24 mouse cellular contexts compared by ENCODE assay signal in genomic region chr2:79550432-79550831, GRCm38 (mm10).
DNase-seq lines count a peak whose midpoint lies in the region; ATAC-seq and TF ChIP-seq lines count a peak whose summit lies in the region.
"Had no signal": no experiment of that assay in that cellular context is flagged by ENCODE, and none has a peak within 500 bp of the region (broad histone marks: within the 10 kb centered on the region; RNA-seq: fewer than 3 reads in every experiment).

No protein-coding gene starts in this region.

- 79% methylated on average over 3 of the region's 3 CpGs for WGBS in limb, embryonic 12.5 days
- 70% methylated on average over 3 of the region's 3 CpGs for WGBS in stomach, postnatal 0 days
- WGBS in neural tube, embryonic 15.5 days: 88% methylated on average over 3 of the region's 3 CpGs

- peaks cover 9% of the 10 kb centered on the region for H3K4me1 ChIP-seq in limb, embryonic 12.5 days (replicated peaks)
- H3K4me1 ChIP-seq in stomach, postnatal 0 days (replicated peaks; ENCODE audit: control insufficient read depth, insufficient read depth): no peaks in the 10 kb centered on the region
- no peaks in the 10 kb centered on the region for H3K4me1 ChIP-seq in neural tube, embryonic 15.5 days
- H3K4me1 ChIP-seq: hindbrain, embryonic 15.5 days; midbrain, embryonic 12.5 days; neural tube, embryonic 12.5 days had no signal

- no peak for TF ChIP-seq EP300 in stomach, postnatal 0 days (optimal IDR thresholded peaks at IDR 0.05)

- no peak overlapping the region for H3K4me2 ChIP-seq in limb, embryonic 12.5 days
- H3K4me2 ChIP-seq in stomach, postnatal 0 days (replicated peaks; ENCODE audit: low read depth): no peak overlapping the region
- H3K4me2 ChIP-seq in neural tube, embryonic 15.5 days: no peak overlapping the region
- H3K4me2 ChIP-seq: heart, embryonic 13.5 days; hindbrain, embryonic 15.5 days; intestine, embryonic 15.5 days; kidney, embryonic 15.5 days; liver, embryonic 11.5 days; lung, embryonic 14.5 days; midbrain, embryonic 12.5 days; neural tube, embryonic 12.5 days had no signal

- H3K27me3 ChIP-seq in limb, embryonic 12.5 days: no peaks in the 10 kb centered on the region
- H3K27me3 ChIP-seq in stomach, postnatal 0 days (ENCODE audit: control insufficient read depth, insufficient read depth, low read length): no peaks in the 10 kb centered on the region
- no peaks in the 10 kb centered on the region for H3K27me3 ChIP-seq in neural tube, embryonic 15.5 days (replicated peaks)
- H3K27me3 ChIP-seq: heart, embryonic 13.5 days; hindbrain, embryonic 15.5 days; intestine, embryonic 15.5 days; kidney, embryonic 15.5 days; midbrain, embryonic 12.5 days; neural tube, embryonic 12.5 days had no signal

- ATAC-seq in limb, embryonic 12.5 days (ENCODE audit: insufficient number of reproducible peaks, insufficient read depth, low FRiP score, low TSS enrichment, low read depth): no peak
- no peak for ATAC-seq in stomach, postnatal 0 days (ENCODE audit: low FRiP score, low TSS enrichment)
- no peak for ATAC-seq in neural tube, embryonic 15.5 days (ENCODE audit: low FRiP score)
- ATAC-seq: forebrain, embryonic 16.5 days; intestine, embryonic 15.5 days had no signal

- H3K27ac ChIP-seq in limb, embryonic 12.5 days: peak overlapping the region; percentile 45; the same call in 1 of the 2 replicates
- H3K27ac ChIP-seq in stomach, postnatal 0 days (replicated peaks): peak overlapping the region; percentile 18; the same call in 1 of the 2 replicates
- H3K27ac ChIP-seq in neural tube, embryonic 15.5 days (replicated peaks): no peak overlapping the region
- H3K27ac ChIP-seq: heart, embryonic 13.5 days; hindbrain, embryonic 15.5 days; intestine, embryonic 15.5 days; kidney, embryonic 15.5 days; midbrain, embryonic 12.5 days; neural tube, embryonic 12.5 days had no signal

- no peaks in the 10 kb centered on the region for H3K9me3 ChIP-seq in limb, embryonic 12.5 days
- H3K9me3 ChIP-seq in stomach, postnatal 0 days (ENCODE audit: control insufficient read depth, low read length): no peaks in the 10 kb centered on the region
- H3K9me3 ChIP-seq in neural tube, embryonic 15.5 days (replicated peaks): no peaks in the 10 kb centered on the region
- H3K9me3 ChIP-seq: heart, embryonic 13.5 days; hindbrain, embryonic 15.5 days; intestine, embryonic 15.5 days; kidney, embryonic 15.5 days; midbrain, embryonic 12.5 days; neural tube, embryonic 12.5 days had no signal

- no peak for TF ChIP-seq CTCF in stomach, postnatal 0 days (IDR thresholded peaks at IDR 0.05; ENCODE audit: low read depth)

- H3K4me3 ChIP-seq in limb, embryonic 12.5 days (replicated peaks): no peak overlapping the region
- H3K4me3 ChIP-seq in stomach, postnatal 0 days (ENCODE audit: low read depth, low read length): no peak overlapping the region
- H3K4me3 ChIP-seq in neural tube, embryonic 15.5 days (replicated peaks): no peak overlapping the region
- H3K4me3 ChIP-seq: heart, embryonic 13.5 days; hindbrain, embryonic 15.5 days; intestine, embryonic 15.5 days; kidney, embryonic 15.5 days; midbrain, embryonic 12.5 days; neural tube, embryonic 12.5 days had no signal

- H3K9ac ChIP-seq in limb, embryonic 12.5 days (replicated peaks): no peak overlapping the region
- H3K9ac ChIP-seq in stomach, postnatal 0 days (ENCODE audit: low read length): no peak overlapping the region
- H3K9ac ChIP-seq in neural tube, embryonic 15.5 days (replicated peaks): no peak overlapping the region
- H3K9ac ChIP-seq: heart, embryonic 13.5 days; hindbrain, embryonic 15.5 days; intestine, embryonic 15.5 days; kidney, embryonic 15.5 days; lung, embryonic 14.5 days; midbrain, embryonic 12.5 days; neural tube, embryonic 12.5 days had no signal

- intact Hi-C loops in gastrocnemius, postnatal 36 days (cut with DNase I): no loop called here

- peak; percentile 89 for DNase-seq in 416B (ENCODE audit: low read depth)
- peak; percentile 20 for DNase-seq in T-cell, adult 2 months (ENCODE audit: low spot score)
- DNase-seq in stomach, postnatal 0 days (ENCODE audit: low spot score): no peak
- DNase-seq in gastrocnemius, postnatal 36 days: no peak
- no peak for DNase-seq in cerebellum, adult 9-10 months
- DNase-seq in adrenal gland, postnatal 36 days: no peak
- DNase-seq: adrenal gland, adult 8-10 months; cerebellum, postnatal 10 days; heart, adult 18-20 months; heart, postnatal 36 days; layer of hippocampus, postnatal 36 days; lung, embryonic 14.5 days; lung, postnatal 36 days; right cerebral cortex, adult 18-20 months had no signal

- H3K36me3 ChIP-seq in limb, embryonic 12.5 days: no peaks in the 10 kb centered on the region
- H3K36me3 ChIP-seq in stomach, postnatal 0 days (ENCODE audit: control insufficient read depth, insufficient read depth, low read length): no peaks in the 10 kb centered on the region
- H3K36me3 ChIP-seq in neural tube, embryonic 15.5 days: no peaks in the 10 kb centered on the region
- H3K36me3 ChIP-seq: heart, embryonic 13.5 days; hindbrain, embryonic 15.5 days; intestine, embryonic 15.5 days; kidney, embryonic 15.5 days; midbrain, embryonic 12.5 days; neural tube, embryonic 12.5 days had no signal

Comparison
In these comparisons a context has a peak if more than half of its experiments do, and no peak if none do; other contexts are left out.
1. DNase-seq: peak in 416B (single experiment) and T-cell, adult 2 months (single experiment); none in stomach, postnatal 0 days (single experiment), gastrocnemius, postnatal 36 days (0 of 2), cerebellum, adult 9-10 months (single experiment) and adrenal gland, postnatal 36 days (0 of 2).